Mouse (Mus musculus) MEL (cell line): ENCODE data around the gene Plcb4. TPM values are rescaled to one million over a fixed set of nuclear protein-coding genes. Genes with fewer than 3 reads are reported as not detected.

Source experiments
- DNase-seq: peaks from one replicate; pipeline ENCODE4 v3.0.0; 2011; ENCODE audit warnings: low read depth, low spot score
- H3K27ac ChIP-seq: 2 replicates; pipeline ENCODE4 v1.5.1; 2012; ENCODE audit warnings: low read depth, mild to moderate bottlenecking, control low read depth, low read length, moderate library complexity; ENCODE audit not compliant: control insufficient read depth
- H3K27me3 ChIP-seq, 2 experiments: fragments of 150-350 bp in 1 of 2; sonication (generic) in 1 of 2; 2 replicates each; pipeline ENCODE4 v1.6.1; 2012; ENCODE audit warnings: low read length in 2 of 2, mild to moderate bottlenecking in 2 of 2, improper control_type of control experiment in 1 of 2, moderate library complexity in 1 of 2; ENCODE audit not compliant: insufficient read depth in 2 of 2, control insufficient read depth in 1 of 2
- H3K36me3 ChIP-seq, 2 experiments: 2 replicates each; pipeline ENCODE4 v1.6.1; 2012 to 2014; ENCODE audit warnings: low read length in 2 of 2, improper control_type of control experiment in 1 of 2, inconsistent platforms in 1 of 2, mild to moderate bottlenecking in 1 of 2; ENCODE audit not compliant: insufficient read depth in 2 of 2, control insufficient read depth in 1 of 2
- H3K4me1 ChIP-seq, 2 experiments: fragments of 150-350 bp in 1 of 2; sonication (generic) in 1 of 2; 2 replicates each; pipeline ENCODE4 v1.6.1; 2012; ENCODE audit warnings: low read length in 2 of 2, improper control_type of control experiment in 1 of 2, mild to moderate bottlenecking in 1 of 2; ENCODE audit not compliant: insufficient read depth in 2 of 2, control insufficient read depth in 1 of 2
- H3K4me3 ChIP-seq, 2 experiments: fragments of 150-350 bp in 1 of 2; sonication (generic) in 1 of 2; 2 replicates each; pipeline ENCODE4 v1.5.1; 2012; ENCODE audit warnings: low read depth in 2 of 2, low read length in 2 of 2, mild to moderate bottlenecking in 2 of 2, moderate library complexity in 2 of 2, control low read depth in 1 of 2, improper control_type of control experiment in 1 of 2; ENCODE audit not compliant: control insufficient read depth in 1 of 2, insufficient read depth in 1 of 2
- H3K79me2 ChIP-seq: 2 replicates; pipeline ENCODE4 v1.6.1; 2012; ENCODE audit warnings: mild to moderate bottlenecking, low read length, moderate library complexity; ENCODE audit not compliant: control insufficient read depth, poor library complexity, insufficient read depth
- H3K9ac ChIP-seq: 2 replicates; pipeline ENCODE4 v1.6.1; 2012; ENCODE audit warnings: low read depth, mild to moderate bottlenecking, control low read depth, low read length, moderate library complexity; ENCODE audit not compliant: control insufficient read depth, poor library complexity, severe bottlenecking
- H3K9me3 ChIP-seq: fragments of 150-350 bp; sonication (generic); replicated peaks from 2 replicates; pipeline ENCODE4 v1.6.1; 2012; ENCODE audit warnings: mild to moderate bottlenecking, low read length, improper control_type of control experiment, moderate library complexity; ENCODE audit not compliant: insufficient read depth
- BHLHE40 ChIP-seq: IDR thresholded peaks from 2 replicates; pipeline ENCODE4 v1.6.1; 2012; ENCODE audit warnings: low read depth, mild to moderate bottlenecking, inconsistent platforms, low read length, improper control_type of control experiment, borderline replicate concordance
- E2F4 ChIP-seq: IDR thresholded peaks from 2 replicates; pipeline ENCODE4 v1.6.1; 2011; ENCODE audit warnings: low read depth, low read length, improper control_type of control experiment, borderline replicate concordance
- ELF1 ChIP-seq: IDR thresholded peaks from 2 replicates; pipeline ENCODE4 v1.6.1; 2014; ENCODE audit warnings: low read depth, mild to moderate bottlenecking, inconsistent platforms, low read length, improper control_type of control experiment, moderate library complexity
- EP300 ChIP-seq, 2 experiments: IDR thresholded peaks; 2 replicates each; pipeline ENCODE4 v1.6.1; 2011; ENCODE audit warnings: improper control_type of control experiment in 2 of 2, low read length in 2 of 2, low read depth in 1 of 2, mild to moderate bottlenecking in 1 of 2
- GATA1 ChIP-seq: IDR thresholded peaks from 2 replicates; pipeline ENCODE4 v1.6.1; 2011; ENCODE audit warnings: low read depth, low read length, improper control_type of control experiment
- HCFC1 ChIP-seq: IDR thresholded peaks from 2 replicates; pipeline ENCODE4 v1.6.1; 2012; ENCODE audit warnings: low read depth, mild to moderate bottlenecking, inconsistent platforms, low read length, improper control_type of control experiment, moderate library complexity
- JUND ChIP-seq: IDR thresholded peaks from 2 replicates; pipeline ENCODE4 v1.6.1; 2011; ENCODE audit warnings: low read depth, mild to moderate bottlenecking, improper control_type of control experiment, low read length
- MAFK ChIP-seq: IDR thresholded peaks from 2 replicates; pipeline ENCODE4 v1.6.1; 2011; ENCODE audit warnings: low read depth, mild to moderate bottlenecking, low read length, improper control_type of control experiment, borderline replicate concordance
- MAX ChIP-seq: IDR thresholded peaks from 2 replicates; pipeline ENCODE4 v1.6.1; 2011; ENCODE audit warnings: low read length, improper control_type of control experiment
- NELFE ChIP-seq: IDR thresholded peaks from 2 replicates; pipeline ENCODE4 v1.6.1; 2011; ENCODE audit warnings: low read depth, low read length, improper control_type of control experiment
- NRF1 ChIP-seq: IDR thresholded peaks from 2 replicates; pipeline ENCODE4 v1.6.1; 2014; ENCODE audit warnings: low read depth, mild to moderate bottlenecking, inconsistent platforms, low read length, improper control_type of control experiment, moderate library complexity; ENCODE audit not compliant: poor library complexity, insufficient read depth, severe bottlenecking
- POLR2AphosphoS2 ChIP-seq: IDR thresholded peaks from 2 replicates; pipeline ENCODE4 v1.6.1; 2011; ENCODE audit warnings: low read length, improper control_type of control experiment
- POLR2AphosphoS5 ChIP-seq: IDR thresholded peaks from 2 replicates; pipeline ENCODE4 v1.6.1; 2012; ENCODE audit warnings: low read depth, borderline replicate concordance, mild to moderate bottlenecking, inconsistent platforms, low read length, moderate library complexity, mixed read lengths
- RCOR1 ChIP-seq: IDR thresholded peaks from 2 replicates; pipeline ENCODE4 v1.6.1; 2012; ENCODE audit warnings: low read depth, mild to moderate bottlenecking, inconsistent platforms, low read length, improper control_type of control experiment
- TAL1 ChIP-seq: IDR thresholded peaks from 2 replicates; pipeline ENCODE4 v1.6.1; 2012; ENCODE audit warnings: mild to moderate bottlenecking, inconsistent platforms, low read length, moderate library complexity, mixed read lengths
- UBTF ChIP-seq: IDR thresholded peaks from 2 replicates; pipeline ENCODE4 v1.6.1; 2012; ENCODE audit warnings: low read depth, mild to moderate bottlenecking, inconsistent platforms, low read length, improper control_type of control experiment, moderate library complexity, borderline replicate concordance; ENCODE audit not compliant: insufficient read depth
- USF2 ChIP-seq, 2 experiments: IDR thresholded peaks; 2 replicates each; pipeline ENCODE4 v1.6.1; 2011 to 2012; ENCODE audit warnings: improper control_type of control experiment in 2 of 2, low read length in 2 of 2, borderline replicate concordance in 1 of 2, inconsistent platforms in 1 of 2, low read depth in 1 of 2, mild to moderate bottlenecking in 1 of 2; ENCODE audit not compliant: insufficient read depth in 1 of 2
- ZKSCAN1 ChIP-seq: IDR thresholded peaks from 2 replicates; pipeline ENCODE4 v1.6.1; 2012; ENCODE audit warnings: low read depth, mild to moderate bottlenecking, inconsistent platforms, low read length, improper control_type of control experiment, moderate library complexity
- ZMIZ1 ChIP-seq: IDR thresholded peaks from 2 replicates; pipeline ENCODE4 v1.6.1; 2012; ENCODE audit warnings: low read depth, mild to moderate bottlenecking, inconsistent platforms, low read length, improper control_type of control experiment, moderate library complexity
- polyA plus RNA-seq, 2 experiments: library from polyadenylated mRNA; stranded (reverse) in 1 of 2; unstranded in 1 of 2; fragments of >175 nt in 1 of 2; fragments of >200 nt in 1 of 2; gene quantifications; 2 replicates each; pipeline versions ENCODE4 v1.2.1 to v1.2.4; 2012; ENCODE audit warnings: low replicate concordance in 2 of 2, low read depth in 1 of 2; ENCODE audit not compliant: insufficient read length in 2 of 2, insufficient read depth in 1 of 2, missing spikeins in 1 of 2
- total RNA-seq: library from RNA; depleted of rRNA; stranded (reverse); fragments of 300-350 nt; gene quantifications from 2 replicates; pipeline ENCODE4 v1.2.3, GENCODE M21; 2012

Plcb4 gene
- total and polyA plus RNA-seq, 3 experiments: not detected

DNA sequence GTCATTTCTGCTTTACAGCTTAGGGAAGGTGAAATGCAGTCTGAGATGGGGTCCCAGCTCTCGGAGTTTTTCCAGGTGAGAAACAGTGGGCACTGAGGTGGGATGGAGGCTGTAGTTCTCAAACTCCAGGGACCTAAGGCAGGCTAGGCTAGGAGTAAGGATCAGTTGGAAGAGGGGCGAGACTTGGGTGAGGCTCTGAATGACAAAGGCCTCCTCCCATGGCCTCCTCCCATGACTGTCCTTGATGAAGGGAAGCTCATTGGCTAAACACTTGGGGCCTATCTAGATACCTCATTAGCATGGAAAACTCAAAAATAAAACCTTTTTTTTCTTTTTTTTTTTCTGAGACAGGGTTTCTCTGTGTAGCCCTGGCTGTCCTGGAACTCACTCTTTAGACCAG is 198.0 kb downstream of the Plcb4 start:
- H3K36me3 ChIP-seq: no peaks in the 10 kb centered on the region
- DNase-seq: no peak
- H3K79me2 ChIP-seq: no peaks in the 10 kb centered on the region
- no peak for TF ChIP-seq ZMIZ1
- TF ChIP-seq ZKSCAN1: no peak
- no peak for TF ChIP-seq POLR2AphosphoS5
- no peak for TF ChIP-seq JUND
- H3K4me3 ChIP-seq: no peak overlapping the region
- no peaks in the 10 kb centered on the region for H3K9me3 ChIP-seq
- H3K9ac ChIP-seq: no peak overlapping the region
- H3K27me3 ChIP-seq: no peaks in the 10 kb centered on the region
- no peaks in the 10 kb centered on the region for H3K4me1 ChIP-seq
- H3K27ac ChIP-seq: no peak overlapping the region

DNA sequence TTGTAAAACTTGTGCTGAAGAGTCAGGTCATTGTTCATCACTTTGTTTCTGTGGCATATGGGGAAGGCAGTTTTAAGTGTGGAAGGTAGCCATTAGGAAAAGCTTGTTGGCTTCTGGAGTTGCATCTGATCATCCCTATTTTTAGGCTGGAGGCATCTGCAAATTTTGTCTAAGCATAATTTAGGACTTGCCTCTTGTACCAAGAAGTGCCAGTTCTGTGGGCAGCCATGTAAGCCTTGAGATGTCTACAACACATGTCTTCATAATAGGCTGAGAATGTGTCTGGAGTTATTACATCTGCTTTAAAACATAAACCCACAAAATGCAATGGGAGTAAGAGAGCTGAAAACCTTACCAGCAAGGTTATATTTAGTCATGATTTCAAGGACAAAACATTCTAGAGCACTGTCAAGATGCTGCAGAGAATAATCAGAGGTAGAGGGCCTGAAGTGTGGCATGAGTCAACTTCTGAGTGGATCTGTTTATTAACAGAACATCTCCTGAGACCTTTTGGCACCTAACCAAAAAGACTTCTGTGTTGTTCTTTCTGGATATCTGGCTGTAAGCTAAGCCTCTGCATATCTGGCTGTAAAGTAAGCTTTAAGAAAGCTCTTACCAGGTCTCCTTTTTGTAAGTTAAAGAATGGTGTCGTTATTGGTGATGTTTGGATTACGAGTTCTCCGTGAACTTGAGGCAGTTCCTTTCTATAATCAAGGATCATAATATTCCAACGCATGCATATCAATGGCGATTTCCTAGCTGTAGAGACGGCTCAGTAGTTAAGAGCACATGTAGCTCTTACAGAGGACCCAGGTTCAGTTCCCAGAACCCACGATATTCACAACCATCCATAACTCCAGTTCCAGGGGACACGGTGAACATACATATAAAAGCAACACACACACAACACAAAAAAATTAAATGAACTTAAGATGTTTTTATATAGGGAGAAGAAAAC is 203.0 kb downstream of the Plcb4 start:
- no peaks in the 10 kb centered on the region for H3K9me3 ChIP-seq

DNA sequence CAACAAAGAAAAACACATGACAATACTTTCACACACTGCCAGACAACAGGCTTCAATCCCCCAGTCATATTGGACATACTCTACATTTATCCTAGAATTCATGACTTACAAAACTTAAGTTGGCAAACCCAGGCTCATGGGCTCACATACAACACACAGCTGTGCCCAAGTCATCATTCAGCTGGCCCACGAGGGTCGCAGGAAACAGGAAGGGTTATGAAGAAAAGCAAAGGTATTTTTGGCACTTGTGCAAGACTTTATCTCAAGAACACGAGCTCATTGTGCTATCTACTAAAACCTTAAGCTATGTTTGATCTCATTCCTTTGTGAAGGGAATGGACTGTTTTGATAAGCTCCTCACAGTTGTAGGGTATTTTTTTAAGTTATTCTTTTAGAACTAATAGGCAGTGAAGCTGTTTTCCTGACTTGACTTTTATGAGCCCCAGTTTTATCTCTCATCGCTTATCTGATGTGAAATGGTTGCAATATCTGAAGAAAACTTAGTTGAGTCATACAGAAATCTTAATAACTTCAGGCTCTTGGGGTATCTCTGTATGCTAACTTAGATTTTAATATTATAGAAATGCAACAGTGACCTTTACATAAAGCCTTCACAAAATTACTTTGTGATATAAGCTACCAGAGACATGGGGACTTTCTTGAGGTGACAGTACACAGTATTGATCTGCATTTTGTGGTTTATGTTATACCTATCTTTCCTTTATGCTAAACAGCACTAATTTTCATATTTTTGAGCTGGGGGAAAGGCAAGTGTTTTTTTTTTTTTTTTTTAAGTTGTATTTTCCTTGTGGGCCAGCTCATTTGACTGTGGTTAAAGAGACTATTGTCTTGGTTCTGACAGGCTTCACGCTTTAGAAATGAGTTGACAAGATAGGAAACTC is 203.9 kb downstream of the Plcb4 start:
- DNase-seq: no peak
- TF ChIP-seq POLR2AphosphoS2 (no peak), UBTF (no peak), NELFE (no peak), GATA1 (no peak), E2F4 (no peak), USF2 (IDR thresholded peaks at IDR 0.05; ENCODE audit: borderline replicate concordance in 1 of 2, insufficient read depth in 1 of 2, low read depth in 1 of 2, low read length in 2 of 2) (no peak), HCFC1 (no peak), TAL1 (no peak), RCOR1 (no peak), NRF1 (no peak)
- H3K27ac ChIP-seq: no peak overlapping the region
- no peaks in the 10 kb centered on the region for H3K4me1 ChIP-seq
- no peaks in the 10 kb centered on the region for H3K27me3 ChIP-seq
- H3K9ac ChIP-seq: no peak overlapping the region
- no peaks in the 10 kb centered on the region for H3K9me3 ChIP-seq
- no peaks in the 10 kb centered on the region for H3K36me3 ChIP-seq
- H3K4me3 ChIP-seq: no peak overlapping the region
- H3K79me2 ChIP-seq: no peaks in the 10 kb centered on the region

More for the DNA sequence above, 203.0 kb downstream of the Plcb4 start:
- H3K36me3 ChIP-seq: no peaks in the 10 kb centered on the region
- no peak for TF ChIP-seq BHLHE40
- no peak for TF ChIP-seq ZMIZ1
- no peak for TF ChIP-seq MAFK
- TF ChIP-seq MAX: no peak
- TF ChIP-seq ELF1: no peak
- TF ChIP-seq EP300 (IDR thresholded peaks at IDR 0.05; ENCODE audit: low read depth in 1 of 2, low read length in 2 of 2): no peak
- H3K27ac ChIP-seq: no peak overlapping the region
- H3K4me3 ChIP-seq: no peak overlapping the region
- H3K9ac ChIP-seq: no peak overlapping the region
- no peak for DNase-seq
- H3K4me1 ChIP-seq: no peaks in the 10 kb centered on the region
- H3K79me2 ChIP-seq: no peaks in the 10 kb centered on the region
- H3K27me3 ChIP-seq: no peaks in the 10 kb centered on the region
